Comparison of ENCODE assay signal across 9 mouse cellular contexts in the genomic region with DNA sequence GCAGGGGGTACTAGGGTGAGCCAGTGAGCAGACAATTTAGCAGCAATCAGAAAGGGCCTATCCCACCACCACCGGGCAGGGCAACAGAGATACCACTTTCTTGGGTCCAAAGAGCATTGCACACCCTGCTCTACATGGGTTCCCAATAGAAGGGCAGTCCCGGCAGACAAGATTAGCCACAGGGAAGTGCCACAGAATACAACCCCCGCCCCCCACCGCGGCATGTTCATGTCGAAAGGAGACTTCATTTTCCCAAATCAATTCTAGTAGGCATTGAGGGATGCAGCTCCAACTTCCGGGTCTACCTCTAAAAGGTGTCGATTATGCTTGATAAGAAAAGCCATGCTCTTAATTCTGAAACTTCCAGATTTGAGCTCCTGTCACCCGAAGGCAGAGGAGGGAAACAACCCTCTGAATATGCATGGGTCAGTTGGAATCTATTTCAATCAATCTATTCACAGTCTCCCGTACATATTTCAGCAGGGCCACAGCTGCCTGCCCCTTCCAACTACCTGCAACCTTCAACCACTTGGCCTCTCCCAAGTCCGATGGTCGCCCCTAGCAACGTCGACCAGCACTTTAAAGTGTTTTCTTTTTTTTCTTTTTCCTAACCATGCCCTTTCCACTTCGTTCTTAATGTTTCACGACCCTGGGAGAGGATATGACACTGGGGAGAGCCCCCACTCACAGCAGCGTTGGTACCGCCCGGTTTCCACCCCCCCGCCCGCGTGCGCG. TPM values are rescaled to one million over a fixed set of nuclear protein-coding genes. Genes with fewer than 3 reads are reported as not detected.
DNase-seq lines count a peak whose midpoint lies in the region; ATAC-seq and TF ChIP-seq lines count a peak whose summit lies in the region.
"Had no signal": no experiment of that assay in that cellular context is flagged by ENCODE, and none has a peak within 500 bp of the region (broad histone marks: within the 10 kb centered on the region; RNA-seq: fewer than 3 reads in every experiment).

No protein-coding gene starts in this region.

- no peaks in the 10 kb centered on the region for H3K9me3 ChIP-seq in limb, embryonic 11.5 days (ENCODE audit: control insufficient read depth, low read length)
- no peaks in the 10 kb centered on the region for H3K9me3 ChIP-seq in neural tube, embryonic 15.5 days (replicated peaks)

- peaks cover 9% of the 10 kb centered on the region for H3K4me1 ChIP-seq in testis, adult 2 months (ENCODE audit: control insufficient read depth, insufficient read depth, low read length)
- H3K4me1 ChIP-seq in limb, embryonic 11.5 days (ENCODE audit: control insufficient read depth, insufficient read depth, low read length): peaks cover 7% of the 10 kb centered on the region
- peaks cover 42% of the 10 kb centered on the region for H3K4me1 ChIP-seq in neural tube, embryonic 15.5 days

- H3K27ac ChIP-seq in testis, adult 2 months (ENCODE audit: control insufficient read depth, insufficient read depth, low read depth, low read length): peak overlapping the region; percentile 79
- peak overlapping the region; percentile 84 for H3K27ac ChIP-seq in limb, embryonic 11.5 days (replicated peaks; ENCODE audit: low read depth, low read length)
- H3K27ac ChIP-seq in neural tube, embryonic 15.5 days (replicated peaks): peak overlapping the region; percentile 95

- H3K9ac ChIP-seq in limb, embryonic 11.5 days (ENCODE audit: low read length): peak overlapping the region; percentile 87
- H3K9ac ChIP-seq in neural tube, embryonic 15.5 days (replicated peaks): peak overlapping the region; percentile 74

- no peaks in the 10 kb centered on the region for H3K27me3 ChIP-seq in testis, adult 2 months (ENCODE audit: control insufficient read depth, insufficient read depth, low read length)
- H3K27me3 ChIP-seq in limb, embryonic 11.5 days (ENCODE audit: control insufficient read depth, insufficient read depth, low read length): no peaks in the 10 kb centered on the region
- no peaks in the 10 kb centered on the region for H3K27me3 ChIP-seq in neural tube, embryonic 15.5 days (replicated peaks)

- peaks cover 4% of the 10 kb centered on the region for H3K36me3 ChIP-seq in testis, adult 2 months (ENCODE audit: control insufficient read depth, insufficient read depth, low read length)
- peaks cover 30% of the 10 kb centered on the region for H3K36me3 ChIP-seq in limb, embryonic 11.5 days (ENCODE audit: control insufficient read depth, insufficient read depth, low read length)
- peaks cover 40% of the 10 kb centered on the region for H3K36me3 ChIP-seq in neural tube, embryonic 15.5 days

- H3K4me2 ChIP-seq in limb, embryonic 11.5 days (ENCODE audit: low read depth, severe bottlenecking): peak overlapping the region; percentile 78
- peak overlapping the region; percentile 84 for H3K4me2 ChIP-seq in neural tube, embryonic 15.5 days

- ATAC-seq in limb, embryonic 11.5 days (ENCODE audit: insufficient number of reproducible peaks, low FRiP score, low TSS enrichment, low read depth): peak; percentile 11; the same call in 1 of the 2 replicates
- ATAC-seq in neural tube, embryonic 15.5 days (ENCODE audit: low FRiP score): peak; percentile 32; the same call in 1 of the 2 replicates

- TF ChIP-seq CTCF in testis, adult 2 months (IDR thresholded peaks at IDR 0.05; ENCODE audit: control insufficient read depth, insufficient read depth, insufficient replicate concordance, low read depth, low read length): no peak

- DNase-seq in cerebellum, adult 9-10 months: peak; percentile 57
- DNase-seq in cerebellum, postnatal 4 days (ENCODE audit: low spot score in 2 of 2): no peak
- DNase-seq in testis, postnatal 10 days (ENCODE audit: low spot score): no peak
- DNase-seq in limb, embryonic 11.5 days (ENCODE audit: low spot score): no peak
- no peak for DNase-seq in urinary bladder, postnatal 10 days (ENCODE audit: low spot score)
- no peak for DNase-seq in layer of hippocampus, postnatal 10 days (ENCODE audit: low spot score in 2 of 2)

- WGBS in limb, embryonic 11.5 days: 5% methylated on average over 24 of the region's 24 CpGs
- WGBS in neural tube, embryonic 15.5 days: 3% methylated on average over 24 of the region's 24 CpGs

- peak overlapping the region; percentile 90 for H3K4me3 ChIP-seq in testis, adult 2 months (ENCODE audit: control insufficient read depth, low read depth, low read length)
- peak overlapping the region; percentile 68 for H3K4me3 ChIP-seq in limb, embryonic 11.5 days (ENCODE audit: low read depth, low read length)
- H3K4me3 ChIP-seq in neural tube, embryonic 15.5 days (replicated peaks): peak overlapping the region; percentile 68

- no peak for TF ChIP-seq POLR2A in testis, adult 2 months (IDR thresholded peaks at IDR 0.05; ENCODE audit: control insufficient read depth, low read depth, low read length)

RNA-seq across cellular contexts. Expression of gene Gm38431, which starts 0.7 kb away (rescaled TPM):
- polyA plus RNA-seq in testis, adult 2 months (2012; rRNA removed): 5.1 and 5.3 TPM in 2 replicates
- polyA plus RNA-seq in limb, embryonic 11.5 days (2014; fragmentation: Nextera tagmentation; extraction: Ambion mirVana): 4.1 TPM in 2 replicates
- polyA plus RNA-seq in neural tube, embryonic 15.5 days (2015; fragmentation: Nextera tagmentation; extraction: Ambion mirVana): 1.4 and 2.3 TPM in 2 replicates
- total RNA-seq in layer of hippocampus, postnatal 10 days (2021): 1 to 10 TPM; 2.4 to 3.4 TPM

RNA-seq across cellular contexts. Expression of gene Raver1, which starts 0.7 kb away (rescaled TPM):
- polyA plus RNA-seq in testis, adult 2 months (2012; rRNA removed): 71.1 and 78.7 TPM in 2 replicates
- 99.1 and 104 TPM in 2 replicates for polyA plus RNA-seq in limb, embryonic 11.5 days (2014; fragmentation: Nextera tagmentation; extraction: Ambion mirVana)
- polyA plus RNA-seq in neural tube, embryonic 15.5 days (2015; fragmentation: Nextera tagmentation; extraction: Ambion mirVana): 25.6 and 38.0 TPM in 2 replicates
- 10 to 100 TPM; 36.1 to 37.6 TPM for total RNA-seq in layer of hippocampus, postnatal 10 days (2021)

RNA-seq across cellular contexts. Expression of gene Fdx1l, which starts 17.7 kb away (rescaled TPM):
- polyA plus RNA-seq in testis, adult 2 months (2012; rRNA removed): 26.1 and 28.7 TPM in 2 replicates
- polyA plus RNA-seq in limb, embryonic 11.5 days (2014; fragmentation: Nextera tagmentation; extraction: Ambion mirVana): 57.5 and 60.1 TPM in 2 replicates
- 69.8 and 77.7 TPM in 2 replicates for polyA plus RNA-seq in neural tube, embryonic 15.5 days (2015; fragmentation: Nextera tagmentation; extraction: Ambion mirVana)
- 10 to 100 TPM; 53.7 to 55.2 TPM for total RNA-seq in layer of hippocampus, postnatal 10 days (2021)

RNA-seq across cellular contexts. Expression of gene Gm49373, which starts 18.2 kb away (rescaled TPM):
- 0.11 and 0.36 TPM in 2 replicates for polyA plus RNA-seq in testis, adult 2 months (2012; rRNA removed)
- polyA plus RNA-seq in limb, embryonic 11.5 days (2014; fragmentation: Nextera tagmentation; extraction: Ambion mirVana): 0.27 and 0.52 TPM in 2 replicates
- 1.6 and 2.2 TPM in 2 replicates for polyA plus RNA-seq in neural tube, embryonic 15.5 days (2015; fragmentation: Nextera tagmentation; extraction: Ambion mirVana)
- 1 to 10 TPM; 1.4 to 1.5 TPM for total RNA-seq in layer of hippocampus, postnatal 10 days (2021)
- total RNA-seq: hematopoietic stem cell, adult 5-6 weeks had no signal

RNA-seq across cellular contexts. Expression of gene Zglp1, which starts 24.2 kb away (rescaled TPM):
- polyA plus RNA-seq in testis, adult 2 months (2012; rRNA removed): 1.7 and 2.4 TPM in 2 replicates
- polyA plus RNA-seq in limb, embryonic 11.5 days (2014; fragmentation: Nextera tagmentation; extraction: Ambion mirVana): 1.4 and 2.4 TPM in 2 replicates
- 1.00 and 1.6 TPM in 2 replicates for polyA plus RNA-seq in neural tube, embryonic 15.5 days (2015; fragmentation: Nextera tagmentation; extraction: Ambion mirVana)
- 1 to 10 TPM; 1.7 to 2.4 TPM for total RNA-seq in layer of hippocampus, postnatal 10 days (2021)
- total RNA-seq: hematopoietic stem cell, adult 5-6 weeks had no signal
